Mouse (Mus musculus): ENCODE data around the gene Nxn. TPM values are rescaled to one million over a fixed set of nuclear protein-coding genes. Genes with fewer than 3 reads are reported as not detected.

The Nxn gene
- polyA plus RNA-seq, 1 experiment: 7.4 TPM

GRCm38 (mm10) chr11:76415001-76415400 lies 16.1 kb upstream of the Nxn start:
- Histone ChIP-seq H3K36me3 (ENCODE audit: control insufficient read depth, insufficient read depth, low read length) (peaks cover 54% of the 10 kb centered on the region), H3K27me3 (ENCODE audit: control insufficient read depth, insufficient read depth, low read length) (no peaks in the 10 kb centered on the region), H3K27ac (ENCODE audit: insufficient read depth, low read depth, low read length) (no peak overlapping the region), H3K4me1 (ENCODE audit: control insufficient read depth, insufficient read depth, insufficient read length, low read length) (no peaks in the 10 kb centered on the region), H3K4me3 (ENCODE audit: low read depth, low read length) (no peak overlapping the region)
- 89% methylated on average over 4 of the region's 4 CpGs for WGBS
- no peak for TF ChIP-seq CTCF (IDR thresholded peaks at IDR 0.05; ENCODE audit: extremely low read depth, insufficient read length, insufficient replicate concordance, low read depth, low read length)
- no peak for TF ChIP-seq POLR2A (IDR thresholded peaks at IDR 0.05; ENCODE audit: low read depth, low read length)

- no peak for TF ChIP-seq POLR2A (IDR thresholded peaks at IDR 0.05; ENCODE audit: low read depth, low read length)
- TF ChIP-seq CTCF (IDR thresholded peaks at IDR 0.05; ENCODE audit: extremely low read depth, insufficient read length, insufficient replicate concordance, low read depth, low read length): no peak
- no peak overlapping the region for H3K27ac ChIP-seq (ENCODE audit: insufficient read depth, low read depth, low read length)
- H3K4me3 ChIP-seq (ENCODE audit: low read depth, low read length): no peak overlapping the region
- no peaks in the 10 kb centered on the region for H3K4me1 ChIP-seq (ENCODE audit: control insufficient read depth, insufficient read depth, insufficient read length, low read length)
- H3K36me3 ChIP-seq (ENCODE audit: control insufficient read depth, insufficient read depth, low read length): peaks cover 36% of the 10 kb centered on the region
- H3K27me3 ChIP-seq (ENCODE audit: control insufficient read depth, insufficient read depth, low read length): no peaks in the 10 kb centered on the region
- WGBS: 84% methylated on average over 4 of the region's 4 CpGs
Observed at GRCm38 (mm10) chr11:76413202-76413601, 14.3 kb upstream of the Nxn start.

DNA sequence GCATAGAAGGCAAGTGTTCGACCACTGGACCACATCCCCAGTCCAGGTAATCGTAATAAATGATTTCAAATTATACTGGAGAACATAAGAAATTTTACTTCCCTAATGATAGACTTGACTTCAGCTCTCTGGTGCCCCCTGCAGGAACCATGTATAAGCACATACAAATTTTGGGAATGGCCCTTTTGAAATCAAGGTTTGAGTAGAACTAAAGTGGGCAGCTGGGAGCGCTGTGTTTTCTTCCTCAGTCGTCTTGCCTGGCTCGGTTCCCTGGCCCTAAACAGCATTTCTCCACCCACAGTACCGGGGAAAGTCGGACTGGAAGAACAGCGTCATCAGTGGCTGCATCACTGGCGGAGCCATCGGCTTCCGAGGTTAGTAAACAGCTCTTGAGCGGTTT lies 11.9 kb upstream of the Nxn start:
- 62% methylated on average over 12 of the region's 12 CpGs for WGBS
- H3K27me3 ChIP-seq (ENCODE audit: control insufficient read depth, insufficient read depth, low read length): no peaks in the 10 kb centered on the region
- no peak overlapping the region for H3K27ac ChIP-seq (ENCODE audit: insufficient read depth, low read depth, low read length)
- no peaks in the 10 kb centered on the region for H3K4me1 ChIP-seq (ENCODE audit: control insufficient read depth, insufficient read depth, insufficient read length, low read length)
- H3K4me3 ChIP-seq (ENCODE audit: low read depth, low read length): no peak overlapping the region
- peaks cover 14% of the 10 kb centered on the region for H3K36me3 ChIP-seq (ENCODE audit: control insufficient read depth, insufficient read depth, low read length)
- TF ChIP-seq CTCF (IDR thresholded peaks at IDR 0.05; ENCODE audit: extremely low read depth, insufficient read length, insufficient replicate concordance, low read depth, low read length): peak; percentile 55; the same call in 1 of the 2 replicates
- TF ChIP-seq POLR2A (IDR thresholded peaks at IDR 0.05; ENCODE audit: low read depth, low read length): no peak

- Histone ChIP-seq H3K36me3 (ENCODE audit: control insufficient read depth, insufficient read depth, low read length) (no peaks in the 10 kb centered on the region), H3K4me3 (ENCODE audit: low read depth, low read length) (peak within 1 kb of the TSS; percentile 77), H3K27ac (ENCODE audit: insufficient read depth, low read depth, low read length) (peak within 1 kb of the TSS; percentile 61), H3K4me1 (ENCODE audit: control insufficient read depth, insufficient read depth, insufficient read length, low read length) (no peaks in the 10 kb centered on the region), H3K27me3 (ENCODE audit: control insufficient read depth, insufficient read depth, low read length) (no peaks in the 10 kb centered on the region)
- TF ChIP-seq POLR2A (IDR thresholded peaks at IDR 0.05; ENCODE audit: low read depth, low read length): peak; percentile 54
- TF ChIP-seq CTCF (IDR thresholded peaks at IDR 0.05; ENCODE audit: extremely low read depth, insufficient read length, insufficient replicate concordance, low read depth, low read length): peak; percentile 97
- WGBS: under 1% methylated on average over 46 of the region's 46 CpGs
Observed at GRCm38 (mm10) chr11:76406702-76407583, 8.0 kb upstream of the Nxn start, which contains the start of gene Timm22. Gene Timm22, plus strand, starts transcription at chr11:76406952.

DNA sequence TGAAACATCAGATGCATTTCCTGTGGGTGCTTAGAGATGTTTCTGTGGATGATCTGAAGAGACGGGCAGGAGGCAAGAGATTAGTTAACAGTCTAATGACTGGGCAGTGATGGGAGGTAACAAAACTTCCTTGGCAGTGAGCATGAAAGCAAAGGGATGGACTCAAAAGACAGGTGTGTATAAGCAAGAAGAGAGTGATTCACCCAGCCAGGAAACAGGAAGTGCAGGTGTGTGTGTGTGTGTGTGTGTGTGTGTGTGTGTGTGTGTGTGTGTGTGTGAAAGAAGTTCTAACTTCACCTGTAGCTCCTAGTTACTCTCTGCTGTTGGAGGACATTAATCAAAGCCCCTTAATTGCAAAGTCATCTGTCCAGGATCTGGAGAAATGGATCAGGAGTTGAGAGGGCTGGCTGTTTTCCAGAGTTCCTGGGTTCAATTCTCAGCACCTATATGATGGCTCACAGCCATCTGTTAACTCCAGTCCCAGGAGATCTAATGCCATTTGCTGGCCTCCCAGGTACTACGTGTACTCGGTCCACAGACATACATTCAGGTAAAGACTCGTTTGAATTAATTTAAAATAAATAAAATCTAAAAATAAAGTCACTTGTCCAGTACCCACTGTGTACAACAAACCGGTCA lies 6.8 kb upstream of the Nxn start:
- 64% methylated on average over 5 of the region's 5 CpGs for WGBS
- Histone ChIP-seq H3K4me1 (ENCODE audit: control insufficient read depth, insufficient read depth, insufficient read length, low read length) (no peaks in the 10 kb centered on the region), H3K4me3 (ENCODE audit: low read depth, low read length) (no peak overlapping the region), H3K36me3 (ENCODE audit: control insufficient read depth, insufficient read depth, low read length) (no peaks in the 10 kb centered on the region), H3K27ac (ENCODE audit: insufficient read depth, low read depth, low read length) (no peak overlapping the region), H3K27me3 (ENCODE audit: control insufficient read depth, insufficient read depth, low read length) (no peaks in the 10 kb centered on the region)
- no peak for TF ChIP-seq CTCF (IDR thresholded peaks at IDR 0.05; ENCODE audit: extremely low read depth, insufficient read length, insufficient replicate concordance, low read depth, low read length)
- no peak for TF ChIP-seq POLR2A (IDR thresholded peaks at IDR 0.05; ENCODE audit: low read depth, low read length)

GRCm38 (mm10) chr11:76405113-76405512 lies 6.2 kb upstream of the Nxn start:
- no peaks in the 10 kb centered on the region for H3K4me1 ChIP-seq (ENCODE audit: control insufficient read depth, insufficient read depth, insufficient read length, low read length)
- H3K36me3 ChIP-seq (ENCODE audit: control insufficient read depth, insufficient read depth, low read length): no peaks in the 10 kb centered on the region
- no peak overlapping the region for H3K27ac ChIP-seq (ENCODE audit: insufficient read depth, low read depth, low read length)
- WGBS: 59% methylated on average over 4 of the region's 4 CpGs
- no peak for TF ChIP-seq CTCF (IDR thresholded peaks at IDR 0.05; ENCODE audit: extremely low read depth, insufficient read length, insufficient replicate concordance, low read depth, low read length)
- TF ChIP-seq POLR2A (IDR thresholded peaks at IDR 0.05; ENCODE audit: low read depth, low read length): no peak
- H3K27me3 ChIP-seq (ENCODE audit: control insufficient read depth, insufficient read depth, low read length): no peaks in the 10 kb centered on the region
- no peak overlapping the region for H3K4me3 ChIP-seq (ENCODE audit: low read depth, low read length)

DNA sequence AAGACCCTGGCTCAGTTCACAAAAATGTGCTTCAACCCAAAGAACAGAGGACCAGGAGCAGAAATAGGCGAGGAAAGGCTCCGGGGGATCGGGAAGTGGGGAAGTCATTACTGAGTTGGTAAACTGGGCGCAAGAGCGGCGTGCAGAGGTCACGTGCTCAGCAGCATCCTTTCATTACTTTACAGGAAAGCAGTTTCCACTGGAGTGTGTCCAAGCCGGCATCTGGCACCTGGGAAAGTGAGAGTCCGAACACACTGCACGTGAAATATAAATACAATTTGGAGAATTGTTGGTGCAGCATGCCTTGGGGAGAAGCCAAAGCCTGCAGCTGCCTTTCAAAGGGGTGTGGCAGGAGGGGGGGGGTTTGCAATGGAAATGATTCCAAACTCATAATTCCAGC lies 2.5 kb upstream of the Nxn start:
- Histone ChIP-seq H3K4me3 (ENCODE audit: low read depth, low read length) (no peak overlapping the region), H3K27ac (ENCODE audit: insufficient read depth, low read depth, low read length) (no peak overlapping the region), H3K36me3 (ENCODE audit: control insufficient read depth, insufficient read depth, low read length) (no peaks in the 10 kb centered on the region), H3K27me3 (ENCODE audit: control insufficient read depth, insufficient read depth, low read length) (no peaks in the 10 kb centered on the region), H3K4me1 (ENCODE audit: control insufficient read depth, insufficient read depth, insufficient read length, low read length) (peaks cover 7% of the 10 kb centered on the region; the same call in 1 of the 2 replicates)
- WGBS: 36% methylated on average over 10 of the region's 10 CpGs
- no peak for TF ChIP-seq CTCF (IDR thresholded peaks at IDR 0.05; ENCODE audit: extremely low read depth, insufficient read length, insufficient replicate concordance, low read depth, low read length)
